Mouse (Mus musculus): ENCODE measurements around the gene Myt1l. TPM values are rescaled to one million over a fixed set of nuclear protein-coding genes. Genes with fewer than 3 reads are reported as not detected.
A peak's percentile ranks its signal among the peaks of the same experiment; 100 is the strongest.

Gene Myt1l
- total RNA-seq, 2 experiments from 2014 or later = 198 to 204 TPM

- DNase-seq (ENCODE audit: low spot score in 2 of 2) = peak; percentile 84 to 92
These were observed 354.9 kb downstream of the Myt1l start for GRCm38 (mm10) chr12:29882871-29883617.

GRCm38 (mm10) chr12:29884376-29884775 is 356.2 kb downstream of the Myt1l start:
- DNase-seq (ENCODE audit: low spot score in 2 of 2) = peak; percentile 64 to 87

GRCm38 (mm10) chr12:29894669-29895068 is 366.5 kb downstream of the Myt1l start:
- peak in 1 of 2 experiments; percentile 67 for DNase-seq (ENCODE audit: low spot score in 2 of 2)

- no peak for DNase-seq (ENCODE audit: low spot score in 2 of 2)
These were observed 369.4 kb downstream of the Myt1l start for GRCm38 (mm10) chr12:29897533-29898085.

GRCm38 (mm10) chr12:29904101-29904874 is 376.1 kb downstream of the Myt1l start:
- DNase-seq (ENCODE audit: low spot score in 2 of 2) = peak in 1 of 2 experiments; percentile 44

- DNase-seq (ENCODE audit: low spot score in 2 of 2) = peak in 1 of 2 experiments; percentile 61
These were observed 378.9 kb downstream of the Myt1l start for GRCm38 (mm10) chr12:29907056-29907455.

GRCm38 (mm10) chr12:29916139-29916538 is 388.0 kb downstream of the Myt1l start:
- no peak for DNase-seq (ENCODE audit: low spot score in 2 of 2)

- DNase-seq (ENCODE audit: low spot score in 2 of 2) = no peak
These were observed 388.6 kb downstream of the Myt1l start for GRCm38 (mm10) chr12:29916807-29917206.

DNA sequence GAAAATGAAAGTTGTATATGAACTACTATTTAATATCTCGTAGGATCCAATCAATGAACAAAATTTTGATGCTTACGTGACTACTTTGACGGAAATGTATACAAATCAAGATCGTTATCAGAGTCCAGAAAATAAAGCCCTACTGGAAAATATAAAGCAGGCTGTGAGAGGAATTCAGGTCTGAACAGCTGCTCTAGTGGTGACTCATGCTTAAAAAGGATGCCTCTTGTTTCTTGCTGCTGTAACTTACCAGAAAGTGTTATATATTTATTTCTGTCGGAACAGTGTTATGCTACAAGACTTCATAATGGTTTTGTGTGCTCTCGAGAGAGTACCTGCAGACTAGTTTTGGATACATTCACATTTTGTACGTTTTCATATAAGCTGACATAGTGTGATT is 392.1 kb downstream of the Myt1l start:
- no peak for DNase-seq (ENCODE audit: low spot score in 2 of 2)

DNA sequence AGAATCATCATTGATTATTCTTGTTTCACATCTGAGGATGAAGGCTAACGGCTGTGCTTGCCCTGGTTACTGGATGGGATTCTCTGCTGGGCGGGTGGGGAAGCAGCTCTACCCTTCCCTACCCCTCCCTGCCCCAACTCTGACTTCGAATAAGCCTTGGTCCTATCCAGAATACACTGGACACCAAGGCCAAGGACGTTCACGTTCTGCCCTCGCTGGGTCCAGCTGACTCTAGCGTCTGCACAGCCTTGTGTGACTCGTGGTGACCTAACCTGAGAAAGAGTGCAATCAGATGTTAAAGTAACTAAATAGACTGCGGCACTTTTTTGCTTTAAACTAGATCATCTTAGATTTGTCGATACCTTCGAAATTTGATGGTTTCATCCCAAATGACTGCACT is 393.3 kb downstream of the Myt1l start:
- no peak for DNase-seq (ENCODE audit: low spot score in 2 of 2)

DNA sequence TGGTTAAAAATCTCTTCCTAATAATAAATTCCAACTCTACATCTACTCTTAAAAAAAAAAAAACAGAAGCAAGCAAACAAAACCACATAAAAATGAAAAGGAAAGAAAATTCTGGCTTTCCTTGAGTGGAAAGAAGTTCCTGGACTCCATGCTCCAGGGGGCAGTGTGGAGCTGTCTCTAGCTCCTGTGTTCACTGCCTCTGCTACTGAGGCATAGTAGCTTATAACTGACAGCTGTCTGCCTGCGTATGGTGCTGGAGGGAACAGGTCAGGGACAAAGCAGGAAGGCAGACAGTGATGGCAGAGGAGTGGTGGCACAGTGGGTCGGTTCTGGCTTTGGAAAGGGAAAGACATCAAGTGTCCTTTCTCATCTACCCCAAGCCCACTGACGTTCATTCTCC is 398.7 kb downstream of the Myt1l start:
- DNase-seq (ENCODE audit: low spot score in 2 of 2) = peak in 1 of 2 experiments; percentile 77

GRCm38 (mm10) chr12:29930591-29930990 is 402.4 kb downstream of the Myt1l start:
- DNase-seq (ENCODE audit: low spot score in 2 of 2) = no peak

DNA sequence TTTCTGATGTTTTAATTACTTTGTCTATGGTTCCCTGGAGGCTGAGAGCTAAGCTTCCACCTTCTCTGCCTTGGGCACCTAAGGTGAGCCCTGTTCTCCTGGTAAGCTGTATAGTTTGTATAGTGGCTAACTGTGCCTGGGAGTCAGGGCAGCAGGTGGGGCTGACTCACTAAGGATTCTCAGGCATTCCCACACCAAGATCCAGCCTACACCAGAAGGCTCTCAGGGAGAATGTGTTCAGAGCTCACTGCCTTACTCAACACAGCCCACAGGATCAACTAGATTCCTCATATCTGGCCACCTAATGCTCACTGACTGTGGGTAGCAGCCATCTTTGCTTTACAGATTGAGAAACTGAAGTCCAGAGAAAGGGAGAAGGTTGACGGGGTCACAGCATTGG is 404.8 kb downstream of the Myt1l start:
- DNase-seq (ENCODE audit: low spot score in 2 of 2) = no peak

DNA sequence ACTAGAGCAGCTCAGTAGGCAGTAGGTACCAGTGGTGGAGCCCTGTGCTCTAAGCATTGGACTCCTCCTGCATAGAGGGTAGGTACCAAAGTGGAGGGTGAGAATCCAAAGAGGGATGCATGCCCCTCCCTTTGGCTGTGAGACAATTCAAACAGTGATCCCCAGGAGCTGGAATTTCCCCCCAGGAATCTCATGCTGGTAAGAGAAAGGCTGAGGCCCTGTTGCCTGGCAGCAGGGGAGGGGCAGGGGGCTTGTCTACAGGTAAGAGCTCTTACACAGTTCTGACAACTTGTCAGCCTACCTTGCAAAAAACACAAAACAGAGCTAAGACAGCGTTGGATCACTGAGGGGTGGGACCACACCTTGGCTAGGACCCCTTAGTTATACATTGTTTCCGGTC is 405.3 kb downstream of the Myt1l start:
- DNase-seq (ENCODE audit: low spot score in 2 of 2) = no peak

- peak; percentile 64 to 82 for DNase-seq (ENCODE audit: low spot score in 2 of 2)
These were observed 406.0 kb downstream of the Myt1l start for GRCm38 (mm10) chr12:29934120-29934581.

DNA sequence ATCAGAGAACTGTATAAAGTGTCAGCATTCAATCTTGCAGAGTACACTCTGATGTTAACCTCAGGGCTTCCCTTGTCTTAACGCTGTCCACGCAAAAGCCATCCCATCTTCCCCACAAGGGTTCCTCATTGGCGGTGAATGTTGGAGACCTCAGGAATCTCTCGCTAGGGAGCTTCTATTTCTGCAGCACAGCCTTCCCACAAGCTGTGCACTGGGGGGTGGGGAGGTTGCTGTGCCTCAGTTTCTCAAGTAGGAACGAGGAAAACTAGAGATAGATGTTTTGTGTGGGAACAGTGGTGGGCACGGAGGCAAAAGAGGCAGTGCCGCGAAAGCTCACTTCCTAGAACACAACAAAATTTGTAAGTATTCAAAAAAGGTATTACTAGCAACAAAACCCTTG is 409.1 kb downstream of the Myt1l start, which contains the start of gene Pxdn:
Gene Pxdn, plus strand, starts transcription at position 301 of the 400 bp plus-strand sequence.
- no peak for DNase-seq (ENCODE audit: low spot score in 2 of 2)

DNA sequence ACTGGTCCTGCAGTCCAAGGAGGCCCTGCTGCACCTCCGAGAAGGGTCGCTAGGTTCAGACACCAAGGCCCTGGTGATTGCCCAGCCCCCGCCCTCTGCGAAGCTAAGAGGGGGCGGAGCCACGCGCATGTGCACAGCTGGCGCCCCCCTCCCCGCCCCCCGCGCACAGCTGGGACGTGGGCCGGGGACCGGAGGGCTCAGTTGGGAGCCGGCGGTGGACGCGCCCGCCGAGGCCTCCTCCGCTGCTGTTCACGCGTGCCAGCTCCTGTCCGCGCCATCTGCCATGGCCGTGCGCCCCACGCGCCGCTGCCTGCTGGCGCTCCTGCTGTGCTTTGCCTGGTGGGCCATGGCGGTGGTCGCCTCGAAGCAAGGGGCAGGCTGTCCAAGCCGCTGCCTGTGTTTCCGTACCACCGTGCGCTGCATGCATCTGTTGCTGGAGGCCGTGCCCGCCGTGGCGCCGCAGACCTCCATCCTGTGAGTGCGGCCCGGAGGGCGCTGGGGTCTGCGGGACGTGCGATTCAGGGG is 409.7 kb downstream of the Myt1l start:
- peak; percentile 64 to 66 for DNase-seq (ENCODE audit: low spot score in 2 of 2)

DNA sequence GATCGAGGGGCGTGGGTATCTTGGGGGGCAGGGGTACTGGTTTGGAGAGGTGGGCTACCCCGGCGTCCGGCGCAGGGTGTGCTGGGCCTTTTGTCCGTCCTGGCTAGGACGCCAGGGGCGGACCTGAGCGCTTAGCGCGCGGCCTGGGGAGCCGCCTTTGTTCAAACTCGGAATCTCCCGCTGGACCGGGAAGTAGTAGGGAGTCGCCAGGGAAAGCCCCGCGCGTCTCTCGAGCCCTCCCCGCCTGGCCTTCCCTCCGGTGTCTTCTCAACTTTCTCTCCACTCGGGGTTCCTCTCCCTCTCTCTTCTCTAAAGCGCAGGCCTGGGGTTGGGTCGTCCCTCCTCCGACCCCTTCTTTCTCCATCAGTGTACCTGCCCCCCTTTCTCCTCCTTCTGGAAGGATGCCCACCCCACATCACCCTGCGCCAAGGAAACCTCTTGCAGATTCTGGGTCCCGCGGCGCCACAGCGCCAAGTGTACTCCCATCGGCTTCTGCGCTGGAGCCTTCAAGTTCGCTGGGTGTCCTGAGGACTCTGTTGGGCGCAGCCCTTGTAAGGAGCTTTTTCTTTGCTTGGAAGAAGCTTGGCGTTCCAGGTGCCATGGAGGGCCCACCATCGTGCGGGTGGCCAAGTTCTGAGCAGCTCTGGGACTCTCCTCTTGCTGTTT is 410.3 kb downstream of the Myt1l start:
- peak; percentile 30 to 64 for DNase-seq (ENCODE audit: low spot score in 2 of 2)

DNA sequence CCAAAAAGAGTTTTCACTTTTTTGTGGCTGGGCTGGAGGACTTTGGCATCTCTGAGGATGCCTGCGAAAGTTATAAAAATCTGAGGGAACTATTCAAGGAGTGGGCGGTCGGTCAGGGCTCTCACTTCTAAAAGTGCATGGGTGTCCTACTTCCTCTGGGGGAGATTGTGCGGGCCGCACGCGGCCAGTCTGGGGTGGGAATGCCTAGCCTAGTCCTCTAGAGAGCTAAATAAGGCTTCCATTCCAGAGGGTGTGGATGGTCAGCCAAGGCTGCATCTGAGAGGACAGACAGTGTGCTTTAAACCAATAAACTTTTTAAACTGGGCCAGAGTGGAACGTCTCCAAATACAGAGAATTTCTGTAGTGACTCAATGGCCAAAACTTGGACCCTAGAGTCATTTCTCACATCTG is 411.1 kb downstream of the Myt1l start:
- DNase-seq (ENCODE audit: low spot score in 2 of 2) = no peak

GRCm38 (mm10) chr12:29942435-29942834 is 414.3 kb downstream of the Myt1l start:
- DNase-seq (ENCODE audit: low spot score in 2 of 2) = no peak

DNA sequence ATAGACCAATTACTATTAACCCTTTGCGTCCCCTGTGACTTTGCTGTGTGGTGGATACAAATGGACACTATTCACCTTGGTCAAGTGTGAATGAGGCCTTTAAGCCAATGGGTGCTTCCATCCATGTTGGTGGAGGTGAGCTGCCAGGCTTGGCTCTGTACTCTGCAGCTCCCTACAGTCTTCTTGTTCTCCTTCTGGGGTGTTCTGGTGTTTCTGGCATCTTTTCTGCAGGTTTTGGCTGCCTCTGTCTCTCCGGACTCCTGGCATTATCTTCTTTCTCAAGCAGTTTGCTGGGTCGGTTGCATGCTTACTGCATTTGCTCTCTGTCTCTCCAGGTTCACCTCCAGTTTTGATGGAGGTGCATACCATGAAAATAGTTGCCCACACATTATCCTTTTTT is 416.5 kb downstream of the Myt1l start:
- DNase-seq (ENCODE audit: low spot score in 2 of 2) = no peak

All from layer of hippocampus, adult 18-20 months (tissue).